Mouse (Mus musculus) T-helper 2 cell (primary cell): Measurements from ENCODE around the gene Tmem44.

ENCODE experiments used
- in situ Hi-C: fragments of 300-600 bp; cut with MboI, MseI; formaldehyde crosslinking; loops from one replicate; pipeline ENCODE4 v1.15.1; 2025; ENCODE audit warnings: high pct_unique_total_duplicates

Gene Tmem44

DNA sequence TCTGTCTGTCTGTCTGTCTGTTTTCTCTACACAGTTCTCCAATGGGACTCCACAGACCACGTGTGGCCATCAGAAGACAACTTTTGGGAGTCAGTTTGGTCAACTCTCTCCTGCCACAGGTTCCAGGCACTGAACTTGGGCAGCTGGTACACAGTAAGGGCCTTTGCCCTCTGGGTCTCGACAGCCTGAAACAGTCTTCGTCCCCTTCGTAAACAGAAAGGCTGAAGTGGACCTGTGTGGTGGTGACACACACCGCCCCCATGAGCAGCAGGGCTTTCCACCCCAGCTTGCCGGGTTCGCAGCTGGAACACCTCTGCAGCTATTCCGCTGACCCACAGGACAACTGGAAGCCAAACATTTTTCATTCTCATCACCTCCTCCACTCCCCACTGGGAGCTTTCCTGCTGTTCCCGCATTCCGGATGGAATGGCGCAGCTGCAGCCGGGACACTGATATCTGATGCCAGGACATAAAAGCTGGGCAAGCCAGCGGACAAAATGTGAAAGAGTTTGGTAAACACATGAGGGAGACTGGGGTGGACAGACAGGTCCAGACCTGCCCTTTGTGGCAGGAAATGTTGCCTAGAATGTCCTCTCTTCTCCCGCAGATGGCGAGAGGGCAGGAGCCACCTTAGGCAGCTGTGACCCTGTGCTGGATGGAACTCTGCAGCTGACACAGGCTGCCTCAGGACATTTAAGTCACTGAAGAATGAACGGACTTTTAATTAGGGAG is 51.4 kb downstream of the Tmem44 start:
- in situ Hi-C loops: no loop called here

DNA sequence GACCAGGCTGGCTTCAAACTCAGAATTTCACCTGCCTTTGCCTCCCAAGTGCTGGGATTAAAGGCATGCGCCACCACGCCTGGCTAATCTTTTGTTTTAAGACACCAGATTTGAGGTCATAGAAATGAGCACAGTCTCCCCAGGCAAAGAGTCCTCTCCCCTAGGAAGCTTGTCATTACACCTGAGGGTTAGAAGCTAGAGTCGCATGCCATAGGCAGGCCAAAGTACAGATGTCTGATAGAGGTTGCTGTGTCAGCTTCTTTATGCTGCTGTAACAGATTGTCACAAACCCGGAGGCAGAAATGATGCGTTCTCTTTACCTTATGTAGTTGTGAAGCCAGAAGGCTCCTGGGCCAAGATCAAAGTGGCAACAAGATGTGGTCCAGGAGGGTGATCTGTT is 53.3 kb downstream of the Tmem44 start:
- in situ Hi-C loops: no loop called here

DNA sequence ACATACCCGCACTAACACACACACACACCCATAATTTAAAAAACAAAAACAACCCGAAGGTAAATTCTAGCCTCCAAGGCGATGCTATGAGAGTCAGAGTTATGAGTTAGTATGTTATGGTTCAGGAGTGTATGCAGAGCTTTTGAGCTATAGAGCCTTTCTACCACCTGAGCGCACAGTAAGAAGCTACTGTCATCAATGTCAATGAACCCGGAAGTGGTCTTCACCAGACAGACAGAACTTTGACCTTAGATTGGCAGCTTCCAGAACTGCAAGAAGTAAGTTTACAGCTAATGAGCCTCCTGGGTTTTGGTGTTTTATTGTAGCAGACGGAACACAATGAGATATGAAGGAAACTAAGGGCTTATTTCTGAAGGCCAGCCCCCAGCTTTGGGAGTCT is 55.8 kb downstream of the Tmem44 start:
- in situ Hi-C loops: no loop called here

DNA sequence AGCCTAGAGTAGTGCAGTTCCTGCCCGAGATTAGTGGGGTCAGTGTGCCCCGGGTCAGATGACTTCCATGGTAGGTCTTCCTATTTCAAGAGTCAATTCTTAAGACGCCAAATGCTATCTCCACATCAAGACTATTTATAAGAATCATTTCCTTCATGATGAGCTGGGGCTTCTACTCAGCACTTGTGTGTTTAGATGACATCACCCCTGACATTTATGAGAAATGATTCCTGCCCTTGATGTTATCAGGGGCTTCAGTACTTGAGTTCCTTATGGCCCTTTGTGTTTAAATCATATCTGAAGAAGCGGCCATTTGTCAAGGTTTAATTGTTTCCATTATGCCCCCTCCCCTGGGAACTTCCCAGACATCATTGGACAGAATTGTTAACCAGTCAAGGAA is 58.9 kb downstream of the Tmem44 start:
- in situ Hi-C loops: no loop called here

DNA sequence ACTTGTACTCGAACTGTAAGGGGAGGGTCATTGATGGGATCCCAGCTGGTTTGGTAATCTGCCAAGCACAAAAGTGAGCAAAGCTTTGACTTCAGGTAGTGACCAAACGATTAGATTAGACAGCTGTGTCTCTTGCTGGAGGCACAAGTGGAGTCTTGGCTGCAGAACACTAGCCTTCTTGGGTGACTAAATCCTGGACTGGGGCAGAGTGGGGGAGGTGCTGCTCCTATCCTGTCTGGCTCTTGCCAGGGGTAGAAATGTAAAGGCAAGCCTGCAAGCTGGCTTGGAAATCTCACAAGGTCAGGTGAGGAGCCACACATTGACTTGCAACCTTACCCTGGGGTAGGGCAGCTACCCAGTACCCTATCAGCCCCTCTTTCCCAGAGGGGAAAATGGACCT is 59.9 kb downstream of the Tmem44 start:
- in situ Hi-C loops: no loop called here

DNA sequence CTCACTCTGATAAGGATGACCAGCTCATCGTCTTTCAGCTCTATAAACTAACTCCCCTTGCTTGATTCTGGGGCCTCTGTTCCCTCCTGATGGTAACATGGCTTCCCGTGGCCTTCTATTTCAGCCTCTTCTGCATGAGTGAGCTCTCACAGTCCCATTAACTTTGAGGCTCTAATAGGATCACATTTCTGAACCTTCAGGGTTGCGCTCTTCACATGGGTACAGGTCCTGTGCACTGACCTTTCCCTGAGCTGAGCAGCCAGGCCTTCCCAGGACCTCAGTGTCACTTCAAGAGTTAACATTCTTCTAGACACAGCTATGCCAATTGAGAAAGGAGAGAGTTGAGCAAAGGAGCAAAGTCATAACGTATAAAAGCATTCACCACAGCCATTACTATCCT is 60.3 kb downstream of the Tmem44 start:
- in situ Hi-C loops: no loop called here

DNA sequence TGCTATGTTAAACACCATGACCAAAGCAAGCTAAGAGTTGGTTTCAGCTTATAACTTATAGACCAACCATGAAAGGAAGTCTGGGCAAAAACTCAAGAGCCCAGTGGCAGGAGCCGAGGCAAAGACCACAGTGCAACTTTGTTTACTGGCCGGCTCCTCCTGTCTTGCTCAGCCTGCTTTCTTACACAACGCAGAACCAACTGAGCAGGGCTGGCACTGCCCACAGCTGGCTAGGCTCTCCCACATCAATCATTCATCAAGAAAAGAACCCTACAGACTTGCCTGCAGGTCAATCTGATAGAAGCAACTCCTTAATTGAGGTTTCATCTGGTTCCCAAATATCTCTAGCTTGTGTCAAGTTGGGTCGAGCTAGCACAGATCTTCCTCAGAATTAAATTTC is 61.0 kb downstream of the Tmem44 start:
- in situ Hi-C loops: no loop called here

DNA sequence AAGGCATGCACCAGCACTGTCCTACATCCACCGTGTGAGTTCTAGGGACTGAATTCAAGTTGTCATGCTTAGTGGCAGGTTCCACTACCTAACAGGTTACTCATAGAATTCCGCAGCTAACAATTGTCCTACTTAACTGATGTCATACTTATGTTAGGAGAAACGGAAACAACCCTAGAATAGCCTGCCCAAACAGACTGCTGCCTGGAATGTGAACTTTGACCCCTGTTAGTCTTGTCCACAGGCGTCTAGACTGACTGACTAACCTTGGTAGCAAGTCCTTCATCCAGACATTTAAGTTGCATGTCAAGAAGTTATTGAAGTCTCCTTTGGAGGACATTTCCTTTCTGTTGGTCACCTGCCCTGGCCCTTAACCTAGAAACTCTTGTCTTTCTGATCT is 64.1 kb downstream of the Tmem44 start:
- in situ Hi-C loops: no loop called here

DNA sequence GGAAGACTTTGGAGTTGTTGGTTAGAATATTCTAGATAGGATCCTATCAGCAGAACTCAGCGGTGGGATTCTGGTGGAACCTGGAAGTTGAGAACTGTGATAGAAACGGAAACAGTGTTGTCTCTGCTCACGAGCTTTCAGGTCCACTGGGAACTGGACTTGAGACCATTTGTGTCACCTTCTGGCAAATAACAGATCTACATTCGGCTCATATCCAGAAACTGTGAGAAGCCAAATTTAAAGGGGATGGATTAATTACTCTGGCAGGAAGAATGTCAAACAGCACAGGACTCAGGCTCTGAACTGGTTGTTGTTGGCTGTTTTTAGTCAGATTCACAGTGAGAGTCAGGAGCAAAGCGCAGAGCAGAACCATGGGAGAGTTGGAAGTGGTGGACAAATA is 72.9 kb downstream of the Tmem44 start:
- in situ Hi-C loops: no loop called here

DNA sequence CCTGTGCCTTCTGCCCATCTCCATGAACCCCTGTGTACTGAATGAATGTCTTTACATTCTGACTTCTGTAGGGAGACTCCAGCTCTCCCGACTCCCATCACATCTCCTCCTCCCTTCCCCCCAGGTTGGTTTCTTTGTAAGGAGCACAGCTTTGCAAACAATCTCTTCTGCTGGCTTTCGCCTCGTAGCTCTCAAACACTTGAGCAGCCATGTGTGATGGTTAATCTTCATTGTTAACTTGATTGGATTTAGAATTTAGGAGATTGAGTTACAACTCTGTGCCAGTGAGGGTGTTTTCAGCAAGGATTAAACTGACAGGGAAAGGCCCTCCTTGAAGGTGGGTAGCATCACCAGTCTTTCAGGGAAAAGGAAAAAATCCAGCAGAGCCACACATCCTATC is 73.6 kb downstream of the Tmem44 start:
- in situ Hi-C loops: no loop called here

DNA sequence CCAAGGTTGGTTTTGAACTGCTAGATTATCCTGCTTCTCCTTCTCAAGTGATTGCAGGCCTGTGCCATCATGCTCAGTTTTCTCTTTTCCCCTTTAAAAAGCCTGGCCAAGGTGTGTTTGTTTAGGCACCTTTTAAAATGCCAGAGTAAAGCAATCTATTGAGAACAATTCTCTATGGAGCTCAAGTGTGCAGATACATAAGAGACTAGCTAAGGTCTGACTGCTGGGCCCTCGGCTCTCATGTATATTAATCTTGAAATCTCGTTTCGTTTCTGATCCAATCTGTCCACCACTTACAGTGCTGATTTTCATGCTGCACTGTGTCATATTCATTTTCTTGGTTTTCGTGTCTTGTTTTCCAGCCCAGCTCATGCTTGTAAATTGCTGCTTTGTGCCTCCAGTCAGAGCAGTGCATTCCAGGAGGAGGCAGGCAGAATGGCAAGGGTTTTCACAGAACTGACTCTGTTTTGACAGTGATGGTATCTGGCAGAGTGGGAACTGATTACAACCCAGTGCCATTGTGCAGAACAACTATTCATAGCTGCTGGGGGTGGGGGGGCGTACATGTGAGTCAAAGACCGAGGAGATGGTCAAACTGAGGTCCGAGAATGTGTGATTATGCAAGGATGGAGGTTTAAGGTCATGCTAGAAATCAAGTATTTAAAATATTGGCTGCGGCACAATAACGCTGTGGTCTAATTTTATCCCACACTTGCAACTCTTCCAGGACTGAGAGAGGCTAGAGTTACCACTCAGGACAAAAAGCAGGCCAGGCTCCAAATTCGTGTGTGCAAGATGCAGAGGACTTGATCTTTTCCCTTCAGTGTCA is 74.8 kb downstream of the Tmem44 start:
- in situ Hi-C loops: no loop called here

DNA sequence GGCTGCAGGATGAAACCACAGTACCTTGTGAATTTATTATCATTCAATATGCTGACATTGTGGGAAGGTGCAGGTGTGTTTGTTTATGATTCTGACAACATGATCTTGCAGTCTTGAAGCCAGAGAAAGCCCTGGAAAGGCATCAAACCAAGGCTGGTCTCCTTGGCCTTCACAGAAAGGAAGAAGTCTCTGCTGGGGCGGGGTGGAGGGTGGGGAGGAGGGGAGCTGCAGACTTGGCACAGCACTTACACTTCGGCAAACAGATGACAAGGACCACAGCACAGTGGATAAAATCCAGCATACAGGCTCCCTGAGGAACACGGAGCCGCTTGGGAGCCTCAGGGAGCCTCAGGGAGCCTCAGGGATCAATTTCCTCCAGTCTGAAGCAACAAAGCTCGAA is 78.2 kb downstream of the Tmem44 start:
- in situ Hi-C loops: no loop called here

DNA sequence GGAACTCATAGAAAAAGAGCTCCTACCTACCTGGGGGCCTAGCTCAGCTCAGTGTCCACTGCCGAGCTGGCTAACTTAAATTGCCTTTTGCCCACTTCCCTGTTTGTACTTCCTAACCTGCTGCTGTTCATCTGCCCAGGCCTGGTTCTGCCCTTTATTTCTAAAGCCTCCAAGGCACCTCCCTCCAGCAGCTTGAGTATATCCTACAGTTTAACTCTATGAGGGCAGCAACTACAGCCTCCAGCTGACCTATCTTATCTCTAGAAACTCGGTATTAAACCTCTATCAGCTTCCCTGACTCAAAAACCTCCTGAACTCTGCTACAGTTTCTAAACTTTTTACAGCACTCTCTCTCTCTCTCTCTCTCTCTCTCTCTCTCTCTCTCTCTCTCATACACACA is 78.7 kb downstream of the Tmem44 start:
- in situ Hi-C loops: no loop called here

DNA sequence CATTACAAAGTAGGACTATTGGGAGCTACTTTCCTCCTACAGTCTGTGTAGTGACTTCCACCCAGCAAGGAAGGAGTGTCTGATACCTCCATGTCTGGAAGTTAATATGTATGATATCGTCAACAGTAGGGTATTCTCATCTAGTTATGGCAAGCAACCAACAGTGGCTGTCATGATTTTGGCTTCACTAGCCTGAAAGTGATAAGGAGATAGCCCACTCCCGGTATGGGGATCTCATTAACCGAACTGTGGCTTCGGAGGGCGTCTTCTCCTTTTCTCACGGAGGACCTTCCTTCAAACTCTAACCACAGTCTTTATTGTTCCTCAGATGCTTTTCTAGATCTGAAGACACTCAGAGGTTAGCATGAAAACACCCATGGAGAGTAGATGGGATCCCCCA is 81.7 kb downstream of the Tmem44 start:
- in situ Hi-C loops: loop anchor here (10.0 kb wide), 2 partner anchors 196 to 256 kb away; no protein-coding TSS in a partner anchor

DNA sequence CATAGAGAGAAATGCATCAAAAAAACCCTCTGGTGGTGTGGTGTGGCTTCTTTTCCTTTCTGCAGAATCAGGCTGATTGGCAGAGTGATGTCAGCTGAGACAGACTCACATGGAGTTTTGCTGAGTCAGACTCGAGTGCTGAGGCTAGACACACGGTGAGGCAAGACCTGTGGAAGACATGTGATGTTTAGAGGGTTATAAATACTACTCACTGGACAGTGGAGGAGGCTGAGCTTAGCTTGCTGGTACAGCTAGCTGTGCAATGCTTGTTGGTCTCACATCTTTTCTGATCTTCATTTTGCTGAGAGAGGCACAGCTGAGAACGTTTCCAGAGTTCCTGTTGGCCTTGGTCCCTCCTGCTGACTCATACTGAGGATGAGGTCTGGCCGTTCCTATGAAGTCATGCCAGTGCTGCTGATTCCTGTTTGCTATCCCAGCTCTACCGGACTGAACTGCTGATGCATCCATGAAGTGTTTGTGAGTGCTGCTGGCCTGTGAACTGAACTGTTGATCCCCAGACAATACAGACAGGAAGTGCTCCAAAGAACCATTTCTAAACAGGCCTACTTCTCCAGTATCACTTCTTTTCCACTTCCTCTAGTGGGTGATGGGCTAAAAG is 84.9 kb downstream of the Tmem44 start:
- in situ Hi-C loops: loop anchor here (10.0 kb wide), 2 partner anchors 199 to 259 kb away; no protein-coding TSS in a partner anchor

DNA sequence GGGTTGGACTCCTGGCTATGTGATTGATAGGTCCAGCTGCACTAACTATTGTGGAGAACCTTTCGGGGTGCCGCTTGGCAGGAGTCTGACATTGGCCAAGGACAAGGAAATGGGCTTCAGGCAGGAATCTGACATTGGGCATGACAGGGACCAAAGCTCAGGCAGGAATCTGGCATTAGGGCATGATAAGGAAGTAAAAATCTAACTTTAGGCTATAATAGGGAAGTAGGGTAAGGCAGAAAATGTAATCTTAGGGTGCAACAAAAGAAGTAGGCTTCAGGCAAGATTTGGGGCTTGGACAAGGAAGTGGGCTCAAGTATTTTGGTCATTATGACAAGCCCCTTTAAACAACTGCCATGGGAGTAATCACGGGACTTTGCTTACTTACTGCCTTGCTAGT is 85.9 kb downstream of the Tmem44 start:
- in situ Hi-C loops: loop anchor here (10.0 kb wide), 2 partner anchors 200 to 260 kb away; no protein-coding TSS in a partner anchor
